Mouse (Mus musculus) forebrain, embryonic 11.5 days (tissue): Measurements from ENCODE around the gene Dysf. TPM values are rescaled to one million over a fixed set of nuclear protein-coding genes. Genes with fewer than 3 reads are reported as not detected.
"Not testable (repeated sequence)": the region's sequence is repeated elsewhere in the genome, so short reads cannot be mapped to it uniquely, and the experiment has no call there.

ENCODE experiments used
- ATAC-seq: fragments of 200-750 bp; cut with Nextera tagmentation; replicated peaks from 2 replicates; pipeline ENCODE4 v1.8.0; 2017; ENCODE audit warnings: moderate TSS enrichment; ENCODE audit not compliant: low FRiP score
- DNase-seq: peaks from one replicate; pipeline ENCODE4 v3.0.0-alpha.2; 2017; ENCODE audit warnings: low spot score
- H3K27ac ChIP-seq: fragments of 300-500 bp; sonication (generic); 2 replicates; pipeline ENCODE4 v1.5.1; 2014; ENCODE audit warnings: low read depth, low read length
- H3K27me3 ChIP-seq: fragments of 300-500 bp; sonication (generic); 2 replicates; pipeline ENCODE4 v1.6.1; 2014; ENCODE audit warnings: mild to moderate bottlenecking, low read length, mixed read lengths; ENCODE audit not compliant: control insufficient read depth, insufficient read depth
- H3K36me3 ChIP-seq: fragments of 300-500 bp; sonication (generic); 2 replicates; pipeline ENCODE4 v1.6.1; 2014; ENCODE audit warnings: mild to moderate bottlenecking, low read length, moderate library complexity, mixed read lengths; ENCODE audit not compliant: control insufficient read depth, insufficient read depth
- H3K4me1 ChIP-seq: fragments of 300-500 bp; sonication (generic); replicated peaks from 2 replicates; pipeline ENCODE4 v1.6.1; 2014; ENCODE audit warnings: low read length, mixed read lengths; ENCODE audit not compliant: control insufficient read depth, insufficient read depth
- H3K4me2 ChIP-seq: fragments of 300-500 bp; sonication (generic); 2 replicates; pipeline ENCODE4 v1.6.1; 2014; ENCODE audit warnings: low read depth, mild to moderate bottlenecking, low read length, moderate library complexity, mixed read lengths; ENCODE audit not compliant: severe bottlenecking
- H3K4me3 ChIP-seq: fragments of 300-500 bp; sonication (generic); 2 replicates; pipeline ENCODE4 v1.5.1; 2014; ENCODE audit warnings: low read depth, low read length
- H3K9ac ChIP-seq: fragments of 300-500 bp; sonication (generic); 2 replicates; pipeline ENCODE4 v1.6.1; 2014; ENCODE audit warnings: low read length
- H3K9me3 ChIP-seq: fragments of 300-500 bp; sonication (generic); 2 replicates; pipeline ENCODE4 v1.6.1; 2016; ENCODE audit warnings: low read length, mixed read lengths; ENCODE audit not compliant: control insufficient read depth
- WGBS: fragments of 180-500 bp; shearing (Covaris S2); extraction: QIAGEN DNeasy Blood & Tissue Kit; methylation state at CpG from one replicate; pipeline ENCODE4 v1.1.7; 2014; 5-methylcytosine and 5-hydroxymethylcytosine counted together
- polyA plus RNA-seq: library from polyadenylated mRNA; unstranded; fragments of >200 nt; fragmentation: Nextera tagmentation; extraction: Ambion mirVana; gene quantifications from 2 replicates; pipeline ENCODE4 v1.2.1, GENCODE M21; 2014

The Dysf gene
- polyA plus RNA-seq, 1 experiment from 2014 or later = 3.4 TPM

DNA sequence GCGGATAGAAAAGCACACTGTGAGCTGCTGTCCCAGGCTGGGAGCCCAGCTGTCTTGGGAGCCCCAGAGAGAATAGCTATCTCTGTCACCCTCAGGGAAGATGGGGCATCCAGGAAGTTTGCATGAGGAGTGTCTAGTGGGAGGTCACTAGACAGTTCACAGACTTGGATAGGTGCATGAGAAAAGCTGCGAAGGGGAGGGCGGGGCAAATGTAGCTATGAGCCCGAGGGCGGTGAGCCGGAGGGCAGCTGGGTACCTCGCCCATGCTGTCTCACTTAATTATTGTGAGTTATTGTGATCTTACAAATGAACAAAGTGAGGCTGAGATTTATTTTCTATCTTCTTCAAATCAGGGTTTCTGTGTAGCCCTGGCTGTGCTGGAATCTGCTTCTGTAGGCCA is 21.4 kb downstream of the Dysf start:
- Histone ChIP-seq H3K4me3 (no peak overlapping the region), H3K4me2 (no peak overlapping the region), H3K27me3 (no peaks in the 10 kb centered on the region), H3K27ac (no peak overlapping the region), H3K36me3 (no peaks in the 10 kb centered on the region), H3K9me3 (no peaks in the 10 kb centered on the region), H3K9ac (no peak overlapping the region), H3K4me1 (no peaks in the 10 kb centered on the region)
- WGBS = 92% methylated on average over 7 of the region's 7 CpGs
- no peak for DNase-seq
- ATAC-seq = no peak

DNA sequence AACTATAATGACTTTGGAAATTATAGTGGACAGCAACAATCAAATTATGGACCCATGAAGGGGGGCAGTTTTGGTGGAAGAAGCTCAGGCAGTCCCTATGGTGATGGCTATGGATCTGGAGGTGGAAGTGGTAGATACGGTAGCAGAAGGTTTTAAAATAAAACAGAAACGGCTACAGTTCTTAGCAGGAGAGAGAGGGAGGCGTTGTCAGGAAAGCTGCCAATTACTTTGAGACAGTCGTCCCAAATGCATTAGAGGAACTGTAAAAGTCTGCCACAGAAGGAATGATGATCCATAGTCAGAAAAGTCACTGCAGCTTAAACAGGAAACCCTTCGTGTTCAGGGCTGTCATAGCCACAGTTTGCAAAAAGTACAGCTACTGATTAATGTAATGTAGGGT is 24.1 kb downstream of the Dysf start:
- not testable (repeated sequence) for DNase-seq, H3K4me3 ChIP-seq, H3K27me3 ChIP-seq, ATAC-seq, H3K9me3 ChIP-seq, H3K27ac ChIP-seq, H3K4me2 ChIP-seq, H3K9ac ChIP-seq, H3K4me1 ChIP-seq, H3K36me3 ChIP-seq
- WGBS = 90% methylated on average over 5 of the region's 5 CpGs

DNA sequence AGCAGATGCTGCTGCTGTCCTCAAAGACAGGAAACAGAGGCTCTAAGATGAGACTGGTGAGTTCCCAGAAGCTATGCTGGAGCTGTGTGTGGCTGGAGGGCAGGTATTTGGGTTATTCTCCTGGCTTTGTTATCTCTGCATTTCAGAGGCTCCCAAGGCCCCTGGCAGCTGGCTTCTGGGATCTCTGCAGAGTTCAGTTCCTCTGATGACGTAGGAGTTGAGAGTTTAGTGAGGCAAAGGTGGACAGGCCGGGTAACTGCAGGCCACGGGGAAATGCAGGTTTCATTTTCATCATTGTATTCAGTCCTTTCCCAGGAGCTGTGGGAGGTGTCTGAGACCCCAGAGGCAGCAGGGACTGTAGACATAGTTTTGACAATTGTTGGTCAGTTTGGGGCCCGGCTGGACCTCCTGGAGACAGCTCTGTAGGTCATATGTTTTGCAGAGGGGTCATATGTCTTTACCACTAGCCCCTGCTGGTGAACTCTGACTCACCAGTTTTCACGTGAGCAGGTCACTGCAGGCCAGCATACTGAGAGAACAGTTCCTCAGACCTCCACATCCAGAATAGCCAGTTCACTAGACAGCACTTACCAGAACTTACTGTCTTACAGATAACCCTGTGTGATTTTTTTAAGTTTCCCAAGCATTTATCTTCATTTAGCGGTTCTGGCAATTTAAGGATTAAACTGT is 35.0 kb downstream of the Dysf start:
- no peak overlapping the region for H3K27ac ChIP-seq
- H3K4me3 ChIP-seq = no peak overlapping the region
- ATAC-seq = no peak
- no peaks in the 10 kb centered on the region for H3K36me3 ChIP-seq
- H3K9me3 ChIP-seq = no peaks in the 10 kb centered on the region
- no peak overlapping the region for H3K4me2 ChIP-seq
- no peaks in the 10 kb centered on the region for H3K27me3 ChIP-seq
- H3K4me1 ChIP-seq = no peaks in the 10 kb centered on the region
- DNase-seq = no peak
- 65% methylated on average over 6 of the region's 6 CpGs for WGBS
- H3K9ac ChIP-seq = no peak overlapping the region

DNA sequence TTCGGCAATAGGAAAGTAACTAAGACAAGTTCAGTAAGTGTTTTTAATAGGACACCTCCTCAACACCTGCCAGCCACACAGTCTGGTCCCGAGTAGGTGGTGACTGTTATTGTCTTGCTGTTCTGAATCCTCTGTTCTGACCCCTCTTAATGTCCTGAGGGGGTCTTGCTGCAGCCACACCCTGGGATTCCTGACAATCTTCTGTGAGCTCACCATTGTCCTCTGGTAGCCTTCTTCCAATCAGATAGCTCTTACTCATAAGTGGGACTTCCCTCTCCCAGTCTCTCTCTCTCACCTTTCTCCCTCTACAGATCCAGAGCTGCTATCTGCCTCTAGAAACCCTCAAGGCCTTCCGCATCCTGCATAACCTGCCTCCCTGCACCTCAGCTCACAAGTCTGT is 36.3 kb downstream of the Dysf start:
- Histone ChIP-seq H3K36me3 (no peaks in the 10 kb centered on the region), H3K27ac (no peak overlapping the region), H3K9ac (no peak overlapping the region), H3K9me3 (no peaks in the 10 kb centered on the region), H3K27me3 (no peaks in the 10 kb centered on the region), H3K4me1 (no peaks in the 10 kb centered on the region), H3K4me2 (no peak overlapping the region), H3K4me3 (no peak overlapping the region)
- no peak for ATAC-seq
- 81% methylated on average over 3 of the region's 3 CpGs for WGBS
- peak; percentile 39 for DNase-seq

GRCm38 (mm10) chr6:84048856-84049255 is 40.5 kb downstream of the Dysf start:
- H3K4me2 ChIP-seq = no peak overlapping the region
- DNase-seq (peak; percentile 22), ATAC-seq (no peak)
- no peaks in the 10 kb centered on the region for H3K4me1 ChIP-seq
- no peak overlapping the region for H3K9ac ChIP-seq
- H3K36me3 ChIP-seq = no peaks in the 10 kb centered on the region
- 87% methylated on average over 2 of the region's 2 CpGs for WGBS
- no peak overlapping the region for H3K27ac ChIP-seq
- H3K27me3 ChIP-seq = no peaks in the 10 kb centered on the region
- H3K4me3 ChIP-seq = no peak overlapping the region
- H3K9me3 ChIP-seq = no peaks in the 10 kb centered on the region

DNA sequence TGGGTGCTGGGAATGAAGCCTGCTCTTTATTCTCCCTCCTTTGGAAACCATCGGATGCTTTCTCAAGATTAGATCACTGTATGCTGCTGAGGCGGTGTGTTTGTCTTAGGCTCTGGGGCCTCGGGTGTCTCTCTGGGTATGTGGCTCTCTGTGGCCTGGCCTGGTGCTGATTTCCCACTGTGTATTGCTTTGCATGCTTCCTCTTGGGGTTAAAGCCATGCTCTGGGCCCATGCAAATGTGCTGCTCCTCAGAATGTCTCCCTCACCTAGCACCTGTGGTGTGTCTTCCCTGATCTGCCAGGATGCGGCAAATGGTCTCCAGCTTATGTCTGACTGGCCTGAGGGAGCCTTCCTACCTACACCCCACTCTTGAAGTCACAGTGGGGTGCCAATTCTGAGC is 41.8 kb downstream of the Dysf start:
- 89% methylated on average over 4 of the region's 4 CpGs for WGBS

GRCm38 (mm10) chr6:84051032-84051431 is 42.6 kb downstream of the Dysf start:
- no peaks in the 10 kb centered on the region for H3K4me1 ChIP-seq
- DNase-seq (peak; percentile 46), ATAC-seq (no peak)
- H3K27me3 ChIP-seq = no peaks in the 10 kb centered on the region
- no peak overlapping the region for H3K4me3 ChIP-seq
- H3K4me2 ChIP-seq = no peak overlapping the region
- 64% methylated on average over 6 of the region's 6 CpGs for WGBS
- H3K36me3 ChIP-seq = no peaks in the 10 kb centered on the region
- H3K27ac ChIP-seq = no peak overlapping the region
- no peak overlapping the region for H3K9ac ChIP-seq
- no peaks in the 10 kb centered on the region for H3K9me3 ChIP-seq

More for the DNA sequence above, 41.8 kb downstream of the Dysf start:
- H3K9ac ChIP-seq = no peak overlapping the region
- H3K36me3 ChIP-seq = no peaks in the 10 kb centered on the region
- H3K27me3 ChIP-seq = no peaks in the 10 kb centered on the region
- peak; percentile 38 for DNase-seq
- no peak overlapping the region for H3K4me3 ChIP-seq
- no peaks in the 10 kb centered on the region for H3K9me3 ChIP-seq
- no peak overlapping the region for H3K27ac ChIP-seq
- no peak for ATAC-seq
- no peak overlapping the region for H3K4me2 ChIP-seq
- no peaks in the 10 kb centered on the region for H3K4me1 ChIP-seq

- Histone ChIP-seq H3K9me3 (no peaks in the 10 kb centered on the region), H3K27me3 (no peaks in the 10 kb centered on the region), H3K4me1 (no peaks in the 10 kb centered on the region), H3K9ac (no peak overlapping the region), H3K4me3 (no peak overlapping the region), H3K4me2 (no peak overlapping the region), H3K27ac (no peak overlapping the region), H3K36me3 (no peaks in the 10 kb centered on the region)
- WGBS = 83% methylated on average over 9 of the region's 9 CpGs
- ATAC-seq = no peak
- DNase-seq = peak; percentile 45
Observed at GRCm38 (mm10) chr6:84053874-84054530, 45.6 kb downstream of the Dysf start.

GRCm38 (mm10) chr6:84055619-84056018 is 47.2 kb downstream of the Dysf start:
- H3K9me3 ChIP-seq = no peaks in the 10 kb centered on the region
- H3K9ac ChIP-seq = no peak overlapping the region
- no peak overlapping the region for H3K27ac ChIP-seq
- no peaks in the 10 kb centered on the region for H3K4me1 ChIP-seq
- ATAC-seq (no peak), DNase-seq (peak; percentile 19)
- no peak overlapping the region for H3K4me2 ChIP-seq
- no peaks in the 10 kb centered on the region for H3K27me3 ChIP-seq
- WGBS = 79% methylated on average over 1 of the region's 1 CpGs
- H3K36me3 ChIP-seq = no peaks in the 10 kb centered on the region
- no peak overlapping the region for H3K4me3 ChIP-seq
